Mouse (Mus musculus): Measurements from ENCODE around the gene Riox2.

Riox2 gene

DNA sequence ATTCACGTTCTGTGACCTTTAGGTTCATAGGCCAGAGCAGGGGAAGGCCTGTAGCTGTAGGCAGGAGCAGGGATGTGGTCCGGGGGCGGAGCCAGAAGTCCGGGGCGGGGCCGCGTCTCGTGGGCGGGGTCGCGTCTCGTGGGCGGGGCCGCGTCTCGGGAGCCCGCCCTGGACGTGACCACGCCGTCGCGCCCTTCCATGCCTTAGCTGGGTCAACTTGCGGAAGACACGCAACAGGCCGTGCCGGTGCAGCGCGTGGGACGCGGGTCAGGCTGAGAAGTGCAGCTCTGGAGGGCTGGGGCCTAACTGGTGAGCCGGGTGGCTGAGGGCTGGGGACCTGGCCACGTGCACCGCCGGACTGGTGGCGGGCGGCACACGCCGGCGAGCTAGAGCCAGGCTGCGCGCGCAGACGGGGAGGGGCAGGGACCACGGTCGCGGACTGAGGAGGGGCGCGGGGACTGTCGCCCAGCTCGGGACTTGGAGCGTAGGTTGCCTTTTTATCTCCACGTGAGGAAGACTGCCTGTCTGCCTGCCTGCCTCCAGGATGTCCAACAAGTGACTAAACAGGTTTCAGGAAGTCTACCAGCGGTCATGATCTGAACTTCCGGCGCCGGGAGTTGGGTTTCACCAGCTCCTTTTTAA lies at the start of gene Riox2:
Riox2 (plus strand) TSS at position 139 of the 642 bp plus-strand sequence.
- peak; percentile 74 for DNase-seq (ENCODE audit: low spot score)

DNA sequence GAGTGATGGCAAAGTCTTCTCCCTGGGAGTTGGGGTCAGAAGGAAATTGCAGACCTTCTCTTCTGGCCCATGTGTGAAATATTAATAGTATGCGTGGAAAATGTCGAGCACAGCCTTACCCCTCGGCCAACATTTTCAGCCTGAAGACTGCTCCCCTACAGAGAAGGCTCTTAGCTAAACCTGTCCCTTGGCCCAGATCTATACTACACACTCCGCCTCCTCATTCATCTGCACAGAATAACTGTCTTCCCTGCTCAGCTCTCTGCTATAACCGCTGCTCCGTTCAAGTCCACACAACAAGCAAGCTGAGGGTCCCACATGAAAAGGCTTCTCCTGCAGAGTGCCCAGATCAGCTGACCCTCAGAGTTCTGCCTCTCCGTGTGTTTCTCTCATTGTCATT lies 43.6 kb upstream of the Riox2 start:
- no peak for DNase-seq (ENCODE audit: low spot score)

DNA sequence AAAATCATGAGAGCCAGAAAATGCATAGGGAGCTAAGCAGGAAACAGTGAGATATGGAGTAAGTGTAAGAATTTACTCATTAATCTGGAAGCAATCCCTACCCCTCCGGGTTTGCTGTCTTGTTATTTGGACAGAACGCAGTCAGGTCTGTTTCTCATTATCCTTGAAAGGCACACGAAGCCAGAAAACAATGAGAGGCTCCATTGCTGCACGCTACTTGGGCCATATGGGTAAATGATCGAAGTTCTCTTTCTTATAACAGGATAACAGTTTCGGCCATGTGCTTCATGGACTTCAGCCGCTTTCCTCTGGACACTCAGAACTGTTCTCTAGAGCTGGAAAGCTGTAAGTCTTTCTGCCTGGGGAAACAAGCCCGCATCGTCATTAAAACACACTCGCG lies 38.4 kb upstream of the Riox2 start:
- no peak for DNase-seq (ENCODE audit: low spot score)

DNA sequence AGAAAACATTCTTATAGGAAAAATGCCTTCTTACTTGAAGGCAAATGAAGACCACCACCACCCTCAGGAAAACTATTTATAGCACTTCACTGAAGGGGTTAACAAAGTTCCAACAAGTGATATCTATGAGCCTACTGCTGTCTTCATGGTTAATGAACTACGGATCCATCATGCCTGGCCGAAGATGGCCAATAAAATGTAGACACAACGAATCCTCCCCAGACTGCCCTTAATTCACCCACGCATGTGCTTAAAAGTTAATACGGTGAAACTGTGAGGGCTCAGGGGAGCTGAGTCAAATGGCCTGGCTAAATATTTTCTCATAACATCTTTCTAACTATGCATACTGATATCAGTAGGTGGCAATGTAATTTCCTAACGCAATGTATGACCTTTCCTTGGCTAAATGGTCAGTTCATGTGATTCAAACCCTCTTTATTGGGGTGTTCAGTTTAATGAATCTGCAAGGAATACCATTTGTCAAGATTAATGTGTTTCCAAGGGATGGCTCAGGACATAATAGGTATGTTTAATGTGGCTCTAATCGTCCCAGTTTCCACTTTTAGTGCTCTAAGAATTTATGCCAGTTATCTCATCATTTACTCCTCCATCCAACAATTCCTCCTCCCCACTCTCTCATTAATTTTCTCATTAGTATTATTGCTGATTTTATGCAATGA lies 26.6 kb upstream of the Riox2 start:
- no peak for DNase-seq (ENCODE audit: low spot score)

DNA sequence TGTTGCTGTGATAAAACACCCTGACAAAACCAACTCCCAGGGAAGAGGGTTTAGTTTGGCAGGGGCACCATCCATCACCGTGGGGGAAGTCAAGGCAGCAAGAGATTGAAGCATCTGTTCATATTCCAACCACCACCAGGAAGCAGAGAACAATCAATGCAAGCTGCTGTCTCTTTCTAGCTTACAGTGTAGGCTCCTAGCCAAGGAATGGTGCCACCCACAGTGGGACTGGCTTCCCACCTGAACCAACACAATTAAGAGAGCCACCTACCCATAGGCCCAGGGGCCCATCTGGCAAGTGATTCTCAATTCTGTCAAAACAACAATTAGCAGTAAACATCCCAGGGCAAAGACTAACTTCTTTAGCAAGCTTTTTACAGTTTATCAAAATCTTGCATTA lies 23.4 kb upstream of the Riox2 start:
- DNase-seq (ENCODE audit: low spot score) = no peak

DNA sequence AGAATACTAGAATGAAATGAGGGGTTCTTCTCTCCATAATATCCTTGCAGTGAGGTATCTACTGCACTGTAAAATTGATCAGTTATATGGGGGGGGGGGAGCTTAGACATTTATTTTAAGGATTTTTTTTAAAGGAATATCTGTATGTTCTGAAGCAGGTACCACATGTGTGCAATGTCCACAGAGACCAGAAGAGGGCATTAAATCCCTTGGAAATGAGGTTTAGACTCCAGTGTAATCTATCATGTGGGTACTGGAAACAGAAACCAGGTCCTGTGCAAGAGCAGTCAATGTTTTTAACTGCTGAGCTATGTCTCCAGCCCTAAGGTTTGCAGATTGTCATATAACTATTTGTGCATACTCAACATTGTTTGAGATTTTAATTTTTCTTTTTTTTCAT lies 22.5 kb upstream of the Riox2 start:
- no peak for DNase-seq (ENCODE audit: low spot score)

DNA sequence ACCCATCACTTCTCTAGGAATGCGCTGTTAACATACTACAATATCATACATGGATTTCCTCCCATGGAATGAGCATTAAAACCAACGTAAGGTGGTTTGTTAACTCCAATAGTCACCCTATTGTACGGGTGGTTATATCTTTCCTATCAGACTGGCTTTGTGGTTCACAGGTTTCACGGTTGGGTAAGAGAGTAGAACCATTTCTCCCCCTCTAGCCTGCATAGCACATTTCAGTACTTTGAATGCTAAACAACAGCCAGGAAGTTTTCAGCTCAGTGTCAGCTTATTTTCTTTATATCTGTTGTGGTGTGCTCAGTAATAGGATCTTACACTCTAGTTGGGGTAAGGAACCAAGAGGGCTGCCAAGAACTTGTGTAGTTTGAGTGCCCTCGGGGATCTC lies 19.8 kb upstream of the Riox2 start:
- no peak for DNase-seq (ENCODE audit: low spot score)

DNA sequence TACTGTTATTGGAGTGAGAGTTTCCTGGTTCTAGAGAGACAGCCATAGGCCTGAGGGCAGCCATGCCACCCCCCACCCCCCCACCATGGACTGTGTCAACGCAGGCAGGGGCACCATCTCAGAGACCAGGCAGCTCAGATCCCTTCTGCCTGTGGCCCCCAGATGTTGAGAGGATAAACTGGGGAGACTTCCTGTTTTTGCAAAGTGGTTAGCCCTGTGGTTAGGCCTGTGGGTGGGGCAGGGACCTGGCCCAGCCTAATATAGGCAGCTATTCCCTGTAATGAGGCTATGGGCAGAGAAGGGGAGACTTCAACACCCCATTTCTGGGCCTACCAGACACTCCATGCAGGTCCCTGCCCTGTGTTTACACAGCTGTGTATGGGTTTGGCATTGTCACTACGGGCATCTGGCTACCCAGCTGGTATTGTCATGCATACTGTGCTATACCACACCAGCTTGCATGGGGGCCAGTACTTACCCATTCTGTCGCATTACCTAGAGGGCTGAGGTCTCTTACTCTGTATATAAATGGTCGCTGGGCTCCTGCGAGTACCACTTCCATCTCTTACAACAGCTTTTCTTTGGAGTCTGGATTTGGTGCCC lies 12.2 kb upstream of the Riox2 start:
- DNase-seq (ENCODE audit: low spot score) = peak; percentile 40

DNA sequence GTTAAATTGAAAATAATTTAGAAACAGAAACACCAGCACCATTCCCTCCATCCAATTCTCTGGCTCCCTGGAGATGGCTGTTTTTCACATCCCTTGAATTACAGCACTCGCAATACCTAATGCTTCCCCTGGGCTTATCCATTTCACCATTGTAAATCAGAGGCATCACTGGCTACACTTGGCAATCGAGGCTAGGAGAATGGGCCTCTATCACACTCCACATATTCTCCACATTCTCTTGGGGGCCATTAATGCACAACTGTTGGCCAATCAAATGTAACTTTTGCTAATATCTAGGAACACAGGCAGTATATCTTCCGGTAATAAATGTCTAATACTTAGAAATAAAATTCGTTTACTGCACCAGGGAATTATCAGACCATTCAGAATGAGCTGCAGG lies 8.0 kb upstream of the Riox2 start:
- DNase-seq (ENCODE audit: low spot score) = no peak

DNA sequence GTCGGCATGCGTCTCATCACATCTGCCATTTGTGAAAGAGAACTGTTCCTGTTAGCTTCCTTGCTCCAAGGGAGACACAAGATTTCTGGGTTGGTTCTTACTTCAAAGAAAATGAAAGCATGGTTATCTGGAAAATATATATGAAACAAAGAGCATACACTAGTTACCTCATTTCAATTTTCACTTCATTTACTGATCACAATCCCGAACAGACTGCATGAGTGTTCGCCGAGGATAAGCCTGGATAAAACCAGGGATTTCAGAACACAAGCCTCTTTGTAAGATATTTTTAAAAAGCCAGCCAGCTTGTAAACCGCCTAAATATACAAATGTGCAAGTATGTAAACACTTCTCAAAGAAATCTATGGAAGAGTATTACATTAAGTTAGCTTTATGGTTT lies 7.6 kb upstream of the Riox2 start:
- DNase-seq (ENCODE audit: low spot score) = no peak

DNA sequence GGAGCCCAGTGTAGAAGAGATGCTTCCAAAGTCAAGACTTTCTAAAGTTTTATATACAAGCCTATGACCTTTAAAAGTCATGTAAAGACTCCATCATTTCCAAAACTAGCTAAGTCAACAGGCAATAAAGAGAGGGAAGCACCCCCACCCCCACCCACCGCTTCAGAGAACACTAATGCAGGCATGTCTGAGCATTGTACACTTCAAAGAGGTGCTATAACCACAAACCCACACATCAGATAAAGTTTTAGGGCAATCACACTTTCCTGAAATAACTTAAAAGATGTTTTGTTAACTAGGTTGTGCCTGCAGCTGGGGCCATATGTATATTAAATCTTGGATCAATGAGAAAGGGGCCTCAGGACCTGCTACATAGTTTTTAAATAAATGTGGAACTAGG lies 1.7 kb upstream of the Riox2 start:
- no peak for DNase-seq (ENCODE audit: low spot score)

DNA sequence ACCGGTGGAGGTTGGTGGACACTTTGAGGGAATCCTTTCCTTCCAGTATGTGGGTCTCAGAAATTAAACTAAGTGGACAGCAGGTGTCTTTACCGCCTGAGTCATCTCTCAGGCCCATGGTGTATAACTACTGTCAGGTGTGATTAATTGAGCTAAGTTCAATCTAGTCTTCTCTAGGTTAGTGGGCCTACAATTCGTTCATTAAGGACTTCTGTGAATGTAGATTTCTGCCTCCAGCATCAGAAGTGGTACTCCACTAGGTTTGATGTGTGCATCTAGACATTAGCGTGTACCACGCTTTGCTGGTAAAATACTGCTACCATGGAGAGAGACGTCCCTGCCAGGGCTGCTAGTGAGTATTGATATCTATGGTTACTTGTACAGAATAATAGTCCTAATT lies 971 bp downstream of the Riox2 start:
- no peak for DNase-seq (ENCODE audit: low spot score)

DNA sequence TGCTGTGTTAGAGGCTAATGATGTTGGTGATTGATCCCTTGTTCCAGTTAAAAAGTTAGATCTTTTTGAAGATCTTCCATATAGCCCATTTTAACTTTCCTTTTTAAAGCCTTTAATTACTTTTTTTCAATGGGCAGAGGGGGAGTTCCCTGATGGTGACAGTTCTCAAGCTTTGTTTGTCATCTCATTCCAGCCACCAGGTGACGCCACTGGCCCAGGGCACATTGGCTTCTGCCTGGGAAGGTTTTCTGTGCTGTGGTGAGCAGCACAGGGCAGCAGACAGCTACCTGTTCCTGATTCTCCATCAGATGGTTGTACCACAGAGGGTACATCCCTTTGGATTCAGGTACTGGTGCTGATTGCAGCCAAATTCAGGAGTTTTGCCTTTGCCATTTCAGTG lies 3.2 kb downstream of the Riox2 start:
- DNase-seq (ENCODE audit: low spot score) = peak; percentile 57

DNA sequence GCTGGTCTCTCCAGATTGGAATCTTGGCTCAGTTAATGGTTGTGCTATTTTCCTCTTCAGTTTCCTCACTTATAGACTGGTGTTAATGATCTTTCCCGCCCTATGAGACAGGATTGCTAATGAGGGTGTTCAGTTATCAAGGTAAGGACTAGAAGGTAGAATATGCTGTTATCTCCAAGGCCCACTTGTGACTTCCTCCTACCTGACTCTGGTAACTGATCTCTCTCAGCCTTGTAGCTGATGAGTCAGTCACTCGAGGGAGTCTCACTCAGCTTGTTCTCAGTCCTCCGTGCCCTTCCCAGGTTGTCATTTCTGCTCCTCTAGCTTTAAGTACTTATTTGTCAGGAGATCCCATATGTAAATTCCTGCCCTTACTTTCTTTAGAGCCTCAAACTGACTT lies 6.4 kb downstream of the Riox2 start:
- no peak for DNase-seq (ENCODE audit: low spot score)

DNA sequence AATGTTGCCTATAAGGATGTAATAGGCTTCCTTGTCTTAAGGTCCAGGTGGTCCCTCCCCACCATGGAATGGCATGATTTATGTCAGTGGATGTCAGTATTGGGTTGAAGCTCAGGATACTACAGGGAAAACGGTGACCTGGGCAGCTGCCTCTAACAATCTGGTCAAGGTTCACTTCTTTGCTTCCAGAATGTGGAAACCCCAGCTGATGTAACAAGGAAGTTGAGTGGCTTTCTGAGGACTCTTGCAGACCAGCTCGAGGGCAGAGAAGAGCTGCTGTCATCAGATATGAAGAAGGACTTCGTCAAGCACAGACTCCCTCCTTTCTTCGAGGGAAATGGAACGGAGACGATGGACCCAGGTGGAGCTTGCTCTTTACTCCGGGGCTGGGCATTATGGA lies 15.7 kb downstream of the Riox2 start:
- DNase-seq (ENCODE audit: low spot score) = no peak

DNA sequence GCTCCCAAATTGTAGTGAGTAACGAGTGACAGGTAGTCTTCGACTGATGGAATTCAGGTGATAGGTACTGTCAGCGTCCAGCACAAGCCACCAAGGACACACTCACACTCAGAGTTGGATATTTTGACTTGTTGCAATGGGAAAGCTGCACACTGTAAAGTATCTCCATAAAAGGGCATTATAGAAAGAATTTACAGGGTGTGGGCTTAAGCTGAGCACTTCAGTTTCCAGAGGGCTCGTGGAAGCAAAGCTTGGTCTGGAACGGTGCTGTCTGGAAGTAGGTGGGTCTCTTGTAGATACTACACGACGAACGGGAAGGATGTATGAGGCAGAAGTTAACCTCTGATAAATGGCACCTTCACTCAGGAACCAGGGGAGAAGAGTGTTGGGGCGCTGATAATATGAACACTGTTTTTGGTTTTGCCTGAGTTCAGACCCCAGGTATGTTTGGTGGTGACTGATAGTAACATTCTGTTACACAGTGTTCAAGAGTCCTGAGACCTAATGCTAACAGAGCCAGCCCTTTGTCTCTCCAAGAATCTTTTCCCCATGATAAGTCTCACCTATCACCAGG lies 16.5 kb downstream of the Riox2 start:
- no peak for DNase-seq (ENCODE audit: low spot score)

DNA sequence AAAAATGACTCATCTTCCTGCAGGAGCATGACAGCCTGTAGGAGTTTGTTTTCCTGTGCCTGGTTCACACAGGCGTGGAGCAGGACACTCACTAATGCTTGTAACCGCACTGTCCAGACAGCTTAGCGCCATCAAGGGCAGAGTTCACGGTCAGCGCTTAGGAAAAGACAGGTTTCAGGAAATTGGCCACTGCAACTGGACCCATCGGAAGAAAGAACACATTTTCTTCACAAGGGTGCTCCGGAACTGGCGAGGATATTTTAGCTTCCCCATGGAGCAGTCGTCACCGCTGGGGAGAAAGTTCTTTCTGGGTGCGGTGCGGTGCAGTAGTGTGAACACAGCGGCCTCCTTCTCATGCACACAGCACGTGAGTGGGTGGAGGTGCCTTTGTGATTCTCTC lies 21.6 kb downstream of the Riox2 start:
- DNase-seq (ENCODE audit: low spot score) = no peak

DNA sequence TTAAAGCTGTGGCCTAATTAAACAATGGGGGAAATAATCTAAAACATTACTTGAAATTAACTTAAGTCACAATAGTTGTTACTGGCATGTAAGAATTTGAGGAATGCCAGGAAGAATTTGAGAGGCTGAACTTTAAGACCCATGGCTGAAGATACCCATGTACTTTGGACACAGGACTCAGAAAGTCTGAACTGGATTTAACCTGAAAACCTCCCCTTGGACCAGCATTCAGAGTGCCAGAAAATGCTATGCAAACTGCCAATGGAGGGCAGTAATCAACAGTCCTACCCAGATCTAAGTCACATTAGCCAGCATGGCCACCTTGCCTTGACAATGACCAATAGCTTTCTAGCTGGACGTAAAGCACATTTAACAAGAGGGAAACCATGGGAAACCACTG lies 26.4 kb downstream of the Riox2 start:
- no peak for DNase-seq (ENCODE audit: low spot score)

DNA sequence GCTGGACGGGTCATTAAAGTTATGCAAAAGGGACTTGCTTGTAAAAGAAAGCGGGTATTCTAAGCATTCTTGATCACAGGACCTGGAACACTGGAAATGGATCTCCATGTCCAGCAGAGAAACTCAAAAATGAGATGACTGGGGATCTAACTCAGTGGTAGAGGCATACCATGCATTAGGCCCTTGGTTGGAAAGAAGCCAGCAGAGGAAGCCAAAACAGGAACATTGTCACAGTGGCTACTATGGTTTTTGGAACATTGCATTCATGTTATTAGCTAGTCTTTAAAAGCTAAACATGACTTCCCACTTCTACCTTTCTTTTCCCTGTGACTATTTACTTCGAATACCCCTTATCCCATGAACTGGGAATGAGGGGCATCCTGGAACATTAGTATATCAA lies 27.6 kb downstream of the Riox2 start:
- no peak for DNase-seq (ENCODE audit: low spot score)

DNA sequence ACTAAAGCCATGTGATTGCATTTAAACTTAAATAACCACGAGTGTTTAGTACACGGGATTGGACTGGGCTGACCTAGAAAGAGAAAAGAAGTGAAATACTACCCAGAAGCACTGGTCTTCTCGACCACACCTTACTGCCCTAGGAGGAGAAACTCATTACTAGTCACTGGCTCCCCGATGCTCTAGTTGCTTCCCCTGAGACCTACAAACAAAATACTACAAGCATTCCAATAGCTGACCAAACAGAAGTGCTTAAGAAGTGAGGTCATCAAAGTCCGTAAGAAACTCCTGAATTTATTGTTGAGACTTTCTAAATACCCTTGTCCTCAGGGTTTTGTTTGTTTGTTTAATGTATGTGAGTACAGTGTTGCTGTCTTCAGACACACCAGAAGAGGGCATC lies 38.3 kb downstream of the Riox2 start:
- no peak for DNase-seq (ENCODE audit: low spot score)

DNA sequence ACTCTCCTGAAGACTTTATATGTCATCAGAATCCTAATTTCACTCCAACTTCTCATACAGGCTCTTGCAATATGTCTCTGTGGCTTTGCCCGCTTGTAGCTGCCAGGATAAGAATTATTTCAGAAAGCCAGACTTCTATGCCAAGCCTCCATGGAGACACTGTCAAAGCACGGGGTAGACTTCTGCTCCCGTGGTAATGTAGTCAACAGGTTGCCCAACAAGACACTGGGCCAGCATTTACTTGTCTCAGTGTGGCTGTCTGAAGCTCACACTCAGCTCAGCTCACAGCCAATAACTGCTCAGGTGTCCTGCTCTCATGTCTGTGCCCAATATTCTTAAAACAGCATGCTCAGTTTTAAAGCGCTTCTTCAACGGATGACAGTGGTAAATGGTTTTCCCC lies 43.6 kb downstream of the Riox2 start:
- no peak for DNase-seq (ENCODE audit: low spot score)

DNA sequence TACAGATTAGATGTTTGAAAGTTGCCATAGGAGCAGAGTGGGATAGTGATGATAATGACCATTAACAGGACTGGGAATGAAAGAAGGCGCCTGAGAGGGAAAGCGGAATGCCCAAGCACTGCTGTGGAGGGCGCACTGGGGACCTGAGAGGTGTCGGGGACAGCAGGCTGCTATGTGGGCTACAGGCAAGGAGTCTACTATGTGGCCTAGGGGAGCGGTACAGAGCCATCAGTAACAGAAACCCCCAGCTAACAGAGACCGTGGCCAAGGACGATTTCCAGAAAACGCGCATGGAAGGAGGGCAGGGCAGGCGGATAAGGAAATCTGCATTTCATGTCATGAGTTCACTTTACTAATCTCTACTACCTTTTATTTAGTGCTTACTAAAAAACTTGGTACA lies 45.4 kb downstream of the Riox2 start:
- DNase-seq (ENCODE audit: low spot score) = no peak

DNA sequence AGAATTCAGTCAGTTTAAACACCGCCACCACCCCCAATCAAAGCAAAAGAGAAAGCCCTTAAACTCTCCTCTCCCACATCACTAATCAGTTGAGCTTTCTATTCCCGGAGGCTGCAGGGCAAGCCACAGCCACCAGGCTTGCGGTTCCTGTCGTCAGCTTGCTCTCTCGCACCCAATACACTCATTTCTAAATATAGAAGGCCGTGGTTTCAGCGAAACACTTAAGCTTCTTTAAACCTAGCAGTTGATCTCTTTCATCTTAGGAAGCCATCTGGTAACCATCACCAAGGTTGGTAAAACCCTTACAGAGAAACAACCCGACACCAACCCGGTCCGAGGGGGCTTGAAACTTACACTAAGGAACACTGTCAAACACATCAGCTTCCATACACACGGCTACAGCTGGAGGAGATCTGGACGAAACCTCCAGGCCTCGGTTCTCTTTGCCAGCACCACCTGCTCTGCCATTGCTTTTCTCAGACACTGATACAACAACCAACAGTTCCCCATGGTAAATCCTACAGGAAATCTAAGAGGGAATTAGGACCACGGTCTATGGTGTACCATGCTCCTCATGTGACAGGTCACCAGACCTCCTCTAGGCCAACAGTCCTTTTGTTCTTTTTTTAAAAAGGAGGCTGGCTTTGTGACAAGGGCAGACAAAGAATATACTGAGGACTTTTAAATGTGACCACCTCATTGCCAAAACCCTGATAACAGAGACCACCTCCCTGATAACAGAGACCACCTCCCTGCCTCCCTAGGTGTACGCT lies 46.1 kb downstream of the Riox2 start:
- peak; percentile 18 for DNase-seq (ENCODE audit: low spot score)

Measured in lung, postnatal 25 days (tissue).